Mouse (Mus musculus) brown adipose tissue, adult 24 weeks (tissue): ENCODE data around the gene Gpatch8. TPM values are rescaled to one million over a fixed set of nuclear protein-coding genes. Genes with fewer than 3 reads are reported as not detected.

Experiments
- H3K27ac ChIP-seq: fragments of 200-500 bp; replicated peaks from 2 replicates; pipeline ENCODE4 v1.5.1; 2012; ENCODE audit warnings: low read depth, mild to moderate bottlenecking, low read length
- H3K4me1 ChIP-seq: fragments of 200-500 bp; 2 replicates; pipeline ENCODE4 v1.6.1; 2012; ENCODE audit warnings: low read length, mixed read lengths; ENCODE audit not compliant: control insufficient read depth, insufficient read depth, insufficient read length
- H3K4me3 ChIP-seq: fragments of 200-500 bp; 2 replicates; pipeline ENCODE4 v1.5.1; 2012; ENCODE audit warnings: low read depth, mild to moderate bottlenecking, low read length, moderate library complexity; ENCODE audit not compliant: insufficient read depth
- polyA plus RNA-seq: library from polyadenylated mRNA; stranded (reverse); fragments of >200 nt; gene quantifications from 2 replicates; pipeline ENCODE4 v1.2.4, GENCODE M21; 2012; ENCODE audit not compliant: missing spikeins, insufficient read depth, insufficient read length

Gpatch8 gene
- polyA plus RNA-seq, result 7.7 and 15.2 TPM in 2 replicates

GRCm38 (mm10) chr11:102556031-102556715 is at the start of gene Gpatch8:
Gpatch8 (minus strand) TSS chr11:102556392.
- Histone ChIP-seq H3K4me1 (peaks cover 8% of the 10 kb centered on the region), H3K4me3 (peak within 1 kb of the TSS; percentile 86), H3K27ac (peak within 1 kb of the TSS; percentile 75)

- no peak overlapping the region for H3K27ac ChIP-seq
- no peaks in the 10 kb centered on the region for H3K4me1 ChIP-seq
- peak overlapping the region; percentile 76 for H3K4me3 ChIP-seq
Measured at GRCm38 (mm10) chr11:102604777-102605552, 48.8 kb upstream of the Gpatch8 start.

DNA sequence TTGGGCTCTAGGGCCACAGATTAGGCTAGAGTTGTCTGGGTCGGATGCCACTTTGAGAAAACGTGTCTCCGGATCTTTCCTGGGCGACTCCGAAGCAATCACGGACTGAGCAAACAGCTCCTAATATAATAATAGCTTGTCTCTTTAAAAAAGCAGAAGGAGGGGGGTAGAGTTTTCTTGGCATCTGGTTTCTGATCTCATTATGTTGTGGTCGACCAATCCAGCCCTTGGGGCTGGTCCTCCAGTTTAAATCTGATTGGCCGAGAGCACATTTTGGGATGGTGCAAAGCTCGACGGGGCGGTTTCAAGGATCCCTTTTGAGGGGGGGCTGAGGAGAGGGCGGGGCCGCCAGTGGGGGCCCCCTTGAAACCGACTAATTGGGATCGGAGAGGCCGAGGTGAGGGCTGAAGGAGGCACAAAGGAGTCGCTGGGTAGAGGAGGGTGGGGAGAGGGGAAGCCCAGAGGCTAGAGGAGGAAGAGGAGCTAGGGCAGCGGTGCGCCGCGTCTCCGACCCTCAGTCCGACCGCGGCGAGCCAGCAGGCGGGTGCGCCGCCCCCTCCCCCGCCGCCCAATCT is 47.9 kb upstream of the Gpatch8 start, which contains the start of gene Fzd2:
Gene Fzd2, plus strand, starts transcription at position 387 of the 575 bp plus-strand sequence.
- 0 out of 2 replicates have a peak within 1 kb of the TSS, but pooled peaks have one; percentile 39 for H3K27ac ChIP-seq
- H3K4me1 ChIP-seq, result no peaks in the 10 kb centered on the region
- H3K4me3 ChIP-seq, result peak within 1 kb of the TSS; percentile 76

GRCm38 (mm10) chr11:102603496-102603850 is 47.3 kb upstream of the Gpatch8 start:
- Histone ChIP-seq H3K4me1 (no peaks in the 10 kb centered on the region), H3K4me3 (peak overlapping the region; percentile 76), H3K27ac (0 out of 2 replicates have a peak overlapping the region, but pooled peaks have one; percentile 39)

GRCm38 (mm10) chr11:102602816-102603495 is 46.8 kb upstream of the Gpatch8 start:
- Histone ChIP-seq H3K27ac (0 out of 2 replicates have a peak overlapping the region, but pooled peaks have one; percentile 62), H3K4me3 (peak overlapping the region; percentile 76)

DNA sequence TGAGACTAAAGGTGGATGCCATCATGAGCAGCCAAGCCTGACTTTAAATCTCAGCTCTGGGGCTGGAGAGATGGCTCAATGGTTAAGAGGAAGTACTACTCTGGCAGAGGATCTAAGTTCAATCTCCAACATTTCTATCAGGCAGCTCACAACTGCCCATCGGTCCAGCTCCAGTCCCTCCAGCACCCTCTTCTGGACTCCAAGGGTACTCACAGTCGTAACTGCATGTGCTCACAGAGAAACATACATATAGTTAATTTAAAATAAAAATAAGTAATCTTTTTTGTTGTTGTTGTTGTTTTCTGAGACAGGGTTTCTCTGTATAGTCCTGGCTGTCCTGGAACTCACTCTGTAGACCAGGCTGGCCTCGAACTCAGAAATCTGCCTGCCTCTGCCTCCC is 43.7 kb upstream of the Gpatch8 start:
- no peaks in the 10 kb centered on the region for H3K4me1 ChIP-seq

More at GRCm38 (mm10) chr11:102602816-102603495, 46.8 kb upstream of the Gpatch8 start:
- no peaks in the 10 kb centered on the region for H3K4me1 ChIP-seq

DNA sequence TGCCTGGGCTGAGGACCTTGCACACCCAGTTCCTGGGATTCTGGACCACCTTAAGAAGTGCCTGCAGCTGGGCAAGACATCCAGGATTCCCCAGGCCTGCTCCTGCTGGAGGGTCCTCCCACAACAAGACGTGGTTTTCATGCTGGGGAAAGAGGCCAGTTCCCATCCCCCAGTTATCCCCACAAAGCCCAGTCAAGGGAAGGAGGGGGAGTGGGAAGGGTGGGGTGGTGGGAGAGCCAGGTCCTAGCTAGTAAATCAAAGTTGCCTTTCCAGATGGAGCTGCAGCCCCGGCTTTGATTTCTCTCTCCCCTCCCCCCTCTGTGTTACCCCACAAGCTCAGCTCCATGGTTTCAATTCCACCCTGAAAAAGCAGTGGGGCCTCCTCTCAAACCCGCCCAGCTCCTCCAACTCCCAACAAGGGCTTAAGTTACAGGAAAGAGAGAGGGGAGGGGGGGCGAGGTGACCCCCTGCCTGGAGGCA is 39.2 kb upstream of the Gpatch8 start:
- Histone ChIP-seq H3K27ac (no peak overlapping the region), H3K4me3 (no peak overlapping the region), H3K4me1 (no peaks in the 10 kb centered on the region)

More for the DNA sequence above, 43.7 kb upstream of the Gpatch8 start:
- Histone ChIP-seq H3K4me3 (no peak overlapping the region), H3K27ac (no peak overlapping the region)

GRCm38 (mm10) chr11:102587554-102587953 is 31.4 kb upstream of the Gpatch8 start:
- Histone ChIP-seq H3K4me1 (no peaks in the 10 kb centered on the region), H3K4me3 (no peak overlapping the region), H3K27ac (no peak overlapping the region)

GRCm38 (mm10) chr11:102586445-102587130 is 30.4 kb upstream of the Gpatch8 start:
- Histone ChIP-seq H3K4me1 (no peaks in the 10 kb centered on the region), H3K4me3 (no peak overlapping the region), H3K27ac (no peak overlapping the region)

DNA sequence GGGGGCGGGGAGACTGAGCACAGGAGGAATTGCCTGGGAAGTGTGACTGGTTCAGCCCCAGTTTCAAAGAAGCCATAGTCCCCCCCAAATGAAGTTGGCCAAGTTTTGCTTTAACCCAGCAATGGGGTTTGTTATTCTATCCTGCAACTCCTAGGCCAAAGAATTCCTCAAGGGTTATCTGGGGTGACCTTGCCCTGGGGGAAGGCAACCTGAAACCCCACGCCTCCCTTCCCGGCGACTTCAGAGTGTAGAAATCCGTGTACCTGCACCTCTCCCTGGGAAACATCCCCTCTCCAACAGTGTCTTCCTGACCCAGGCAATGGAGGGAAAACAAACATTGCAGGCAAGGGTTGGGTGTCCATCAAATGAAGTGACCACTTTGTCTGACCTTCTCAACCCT is 26.5 kb upstream of the Gpatch8 start:
- no peak overlapping the region for H3K4me3 ChIP-seq
- H3K4me1 ChIP-seq, result no peaks in the 10 kb centered on the region
- H3K27ac ChIP-seq, result no peak overlapping the region

DNA sequence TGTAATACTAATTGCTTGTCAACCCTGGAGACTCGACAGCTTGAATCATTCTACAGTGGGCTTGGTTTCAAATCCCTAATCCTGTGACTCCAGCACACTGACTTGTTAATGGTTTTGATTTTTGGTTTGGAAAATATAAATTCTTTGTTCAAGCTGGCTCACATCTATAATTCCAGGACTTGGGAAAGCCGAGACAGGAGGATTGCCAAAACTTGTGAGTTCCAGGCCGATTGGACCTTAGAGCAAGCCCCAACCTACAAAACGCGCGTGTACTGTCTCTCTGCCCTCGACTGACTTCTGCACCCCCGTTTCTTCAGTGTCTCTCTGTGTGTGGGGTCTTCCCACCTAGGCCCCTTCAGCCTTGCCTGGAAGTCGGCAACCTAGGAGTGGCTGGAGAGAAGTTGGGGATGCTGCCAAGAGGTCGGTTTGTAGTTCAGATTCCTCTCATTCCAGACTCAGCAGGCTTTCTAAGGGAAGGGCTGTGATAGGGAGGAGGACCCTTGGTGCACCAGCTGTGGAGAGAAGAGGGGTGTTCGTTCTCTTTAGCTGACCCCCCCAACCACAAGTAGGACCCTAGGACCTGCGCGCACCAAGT is 25.9 kb upstream of the Gpatch8 start:
- Histone ChIP-seq H3K4me1 (no peaks in the 10 kb centered on the region), H3K27ac (no peak overlapping the region), H3K4me3 (no peak overlapping the region)

DNA sequence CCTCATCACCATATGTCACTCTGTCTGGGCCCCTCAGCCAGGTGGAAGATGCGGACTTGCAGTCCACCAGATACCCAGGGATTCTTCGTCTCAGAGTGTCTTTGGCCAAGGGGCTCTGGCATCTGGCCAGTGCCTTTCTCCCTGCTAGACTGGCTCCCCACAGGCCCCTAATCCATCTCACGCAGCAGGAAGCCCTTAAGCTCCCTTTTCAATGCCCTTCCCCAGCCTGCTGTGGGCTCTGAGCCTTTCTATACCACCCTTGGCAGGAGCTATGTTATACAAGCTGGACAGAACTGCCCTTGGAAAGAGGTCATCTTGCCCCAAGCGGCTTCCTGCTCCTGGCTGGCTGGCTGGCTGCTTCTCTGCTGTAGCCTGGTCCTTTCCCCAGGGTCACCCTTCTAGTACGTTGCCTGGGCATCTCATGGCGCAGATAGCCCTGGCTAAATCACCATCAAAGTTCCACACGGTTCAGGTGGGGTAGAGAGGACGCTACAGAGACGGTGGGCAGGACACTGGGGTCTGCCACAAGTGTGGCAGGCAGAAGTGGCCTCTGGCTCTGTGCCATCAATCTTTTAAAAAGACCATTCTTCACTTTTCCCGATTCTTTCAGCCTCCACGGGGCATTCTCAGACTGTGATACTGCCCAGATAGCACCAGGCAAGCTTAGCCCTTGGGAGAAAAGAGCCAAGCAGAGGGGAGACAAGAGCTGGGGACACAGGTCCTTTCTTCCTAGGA is 25.3 kb upstream of the Gpatch8 start:
- H3K4me3 ChIP-seq, result no peak overlapping the region
- no peak overlapping the region for H3K27ac ChIP-seq
- H3K4me1 ChIP-seq, result no peaks in the 10 kb centered on the region

- H3K4me1 ChIP-seq, result no peaks in the 10 kb centered on the region
- no peak overlapping the region for H3K27ac ChIP-seq
- H3K4me3 ChIP-seq, result no peak overlapping the region
Measured at GRCm38 (mm10) chr11:102580034-102580330, 23.8 kb upstream of the Gpatch8 start.
